ENCODE assay signal across 8 mouse cellular contexts in the genomic region with DNA sequence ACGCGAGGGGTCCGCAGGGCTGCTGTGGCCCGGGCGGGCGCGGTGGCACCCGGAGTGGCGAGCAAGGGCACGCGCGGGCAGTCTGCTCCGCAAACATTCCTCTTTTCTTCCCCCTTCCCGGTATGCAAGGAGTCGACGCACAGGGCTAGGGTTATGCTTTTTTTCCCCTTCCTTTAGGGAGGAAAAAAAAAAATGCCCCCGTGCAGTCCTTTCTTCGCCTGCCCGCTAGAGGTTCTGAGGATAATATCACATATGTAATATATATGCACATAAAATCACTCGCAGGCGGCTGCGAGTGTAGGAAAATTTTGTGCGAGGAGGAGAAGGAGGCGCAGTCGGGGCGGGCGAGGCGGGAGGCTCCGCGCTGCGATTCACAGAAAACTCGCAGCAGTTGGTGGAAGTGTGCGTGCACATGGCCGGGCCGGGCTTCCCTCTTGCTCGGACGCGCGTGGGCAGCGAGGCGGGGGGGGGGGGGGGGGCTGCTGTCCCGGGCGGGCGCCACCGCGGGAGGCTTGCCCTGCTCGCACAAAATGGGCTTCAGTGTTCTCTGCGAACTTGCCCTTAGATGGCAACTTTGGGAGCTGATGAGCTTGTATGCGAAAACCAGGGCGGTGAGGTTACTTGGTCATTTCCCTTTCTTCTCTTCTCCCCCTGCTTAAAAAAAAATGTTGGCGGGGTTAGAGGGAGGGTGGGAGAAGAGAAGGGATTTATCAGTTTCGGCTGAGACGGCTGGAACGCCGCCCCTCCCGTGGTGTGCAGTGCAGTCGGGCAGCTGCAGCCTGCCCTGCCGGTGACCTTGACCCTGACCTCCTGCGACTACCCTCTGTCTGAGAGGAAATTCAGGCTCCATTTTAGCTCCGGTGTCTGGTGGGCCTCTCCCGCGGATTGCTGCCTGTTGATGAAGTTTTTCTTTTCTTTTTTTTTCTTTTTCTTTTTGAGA. TPM values are rescaled to one million over a fixed set of nuclear protein-coding genes. Genes with fewer than 3 reads are reported as not detected.
A peak's percentile ranks its signal among the peaks of the same experiment; 100 is the strongest.
DNase-seq lines count a peak whose midpoint lies in the region; ATAC-seq and TF ChIP-seq lines count a peak whose summit lies in the region.

No protein-coding gene starts in this region.

- H3K27ac ChIP-seq in gastrocnemius, adult 2 months = peak overlapping the region; percentile 96

- no peak for TF ChIP-seq CTCF in gastrocnemius, adult 2 months (IDR thresholded peaks at IDR 0.05)

- intact Hi-C loops in gastrocnemius, adult 2 months (cut with DNase I) = loop anchor here (5.0 kb wide), 1 partner anchor 87 kb away; no protein-coding TSS in a partner anchor
- intact Hi-C loops in left cerebral cortex, postnatal 14 days (cut with DNase I) = loop anchor here (2.0 to 10.0 kb wide), 2 partner anchors 114 to 210 kb away; a partner anchor contains a TSS

- peak; percentile 6 for ATAC-seq in activated CD4-positive, CD25-positive, alpha-beta regulatory T cell, adult 4 months
- 0 out of 2 replicates have a peak, but pooled peaks have one; percentile 23 for ATAC-seq in megakaryocyte progenitor cell, adult 5-6 weeks (replicated peaks; ENCODE audit: poor library complexity)
- ATAC-seq in inflammation-experienced regulatory T-cells, adult 6 months = no peak

- DNase-seq in cerebellum, postnatal 25 days = peak; percentile 72 to 77
- peak; percentile 62 for DNase-seq in gastrocnemius, adult 2 months
- DNase-seq in induced T-regulatory cell, adult 2 months (ENCODE audit: low read depth) = peak; percentile 48
- DNase-seq in left cerebral cortex, postnatal 14 days (ENCODE audit: low spot score in 2 of 2) = peak; percentile 67 to 68
- peak; percentile 45 to 55 for DNase-seq in right cerebral cortex, postnatal 36 days (ENCODE audit: low spot score in 2 of 2)

- H3K4me3 ChIP-seq in gastrocnemius, adult 2 months = peak overlapping the region; percentile 91

RNA-seq across cellular contexts. Expression of a gene that starts 2.4 kb away (rescaled TPM):
- polyA plus RNA-seq in activated CD4-positive, CD25-positive, alpha-beta regulatory T cell, adult 4 months (2017; shearing (Covaris generic)) = 1 to 10 TPM; 4.0 to 5.0 TPM
- total RNA-seq in gastrocnemius, adult 2 months (2021) = 1 to 10 TPM; 2.7 to 7.1 TPM
- total RNA-seq in left cerebral cortex, postnatal 14 days (2021) = 10 to 100 TPM; 37.4 to 40.1 TPM
- total RNA-seq in megakaryocyte progenitor cell, adult 5-6 weeks (2015) = 1.8 and 1.9 TPM in 2 replicates
- 0.64 and 1.7 TPM in 2 replicates for total RNA-seq in megakaryocyte progenitor cell, adult 5-6 weeks (2017)
- polyA plus RNA-seq in inflammation-experienced regulatory T-cells, adult 6 months (2017; shearing (Covaris generic)) = 1 to 10 TPM; 2.0 to 7.7 (median 6.2) TPM

Comparison
In these comparisons a context has a peak if more than half of its experiments do, and no peak if none do; other contexts are left out.
1. RNA of a gene that starts 2.4 kb away (total RNA-seq): 37.4 to 40.1 TPM in left cerebral cortex, postnatal 14 days; 2.7 to 7.1 TPM in gastrocnemius, adult 2 months and 0.64 to 1.9 TPM in megakaryocyte progenitor cell, adult 5-6 weeks; every median in the first group is over 4 times any median in the second.
2. Peak in every context shown above with its lines, with median percentiles within 50 percentile points of each other: DNase-seq.